Mouse (Mus musculus): ENCODE data around the gene Wipi1. TPM values are rescaled to one million over a fixed set of nuclear protein-coding genes. Genes with fewer than 3 reads are reported as not detected.
"Not testable (repeated sequence)": the region's sequence is repeated elsewhere in the genome, so short reads cannot be mapped to it uniquely, and the experiment has no call there.

Gene Wipi1
- polyA plus RNA-seq (2014; fragmentation: Nextera tagmentation; extraction: Ambion mirVana), result 11.1 and 12.4 TPM in 2 replicates

- no peaks in the 10 kb centered on the region for H3K27me3 ChIP-seq (ENCODE audit: control insufficient read depth, insufficient read depth, low read length)
- H3K9me3 ChIP-seq (ENCODE audit: control insufficient read depth, low read length), result no peaks in the 10 kb centered on the region
- DNase-seq (ENCODE audit: low spot score, missing footprints), result peak; percentile 100
- H3K36me3 ChIP-seq (ENCODE audit: control insufficient read depth, insufficient read depth, low read length), result no peaks in the 10 kb centered on the region
- peak; percentile 97 for ATAC-seq (ENCODE audit: low FRiP score)
- H3K9ac ChIP-seq (ENCODE audit: low read length), result peak within 1 kb of the TSS; percentile 64
- no peak within 1 kb of the TSS for H3K27ac ChIP-seq (ENCODE audit: low read depth, low read length)
- peak within 1 kb of the TSS; percentile 85 for H3K4me2 ChIP-seq
- WGBS, result under 1% methylated on average over 56 of the region's 58 CpGs
- H3K4me3 ChIP-seq (ENCODE audit: low read depth, low read length), result peak within 1 kb of the TSS; percentile 65
- peaks cover 12% of the 10 kb centered on the region for H3K4me1 ChIP-seq (ENCODE audit: control insufficient read depth, insufficient read depth, low read length)
These were observed at the start of gene Wipi1 for GRCm38 (mm10) chr11:109611303-109612149. Wipi1 (minus strand) TSS chr11:109611967.

GRCm38 (mm10) chr11:109660526-109660925 is 48.8 kb upstream of the Wipi1 start:
- ATAC-seq (ENCODE audit: low FRiP score); DNase-seq (ENCODE audit: low spot score, missing footprints); H3K27me3 ChIP-seq (ENCODE audit: control insufficient read depth, insufficient read depth, low read length); H3K27ac ChIP-seq (ENCODE audit: low read depth, low read length); H3K4me1 ChIP-seq (ENCODE audit: control insufficient read depth, insufficient read depth, low read length); H3K4me2 ChIP-seq; H3K9me3 ChIP-seq (ENCODE audit: control insufficient read depth, low read length); H3K4me3 ChIP-seq (ENCODE audit: low read depth, low read length); H3K9ac ChIP-seq (ENCODE audit: low read length): not testable (repeated sequence)
- peaks cover 21% of the 10 kb centered on the region for H3K36me3 ChIP-seq (ENCODE audit: control insufficient read depth, insufficient read depth, low read length)
- WGBS, result 91% methylated on average over 8 of the region's 8 CpGs

GRCm38 (mm10) chr11:109656232-109656631 is 44.5 kb upstream of the Wipi1 start:
- DNase-seq (ENCODE audit: low spot score, missing footprints) (no peak), ATAC-seq (ENCODE audit: low FRiP score) (no peak)
- Histone ChIP-seq H3K27ac (ENCODE audit: low read depth, low read length) (no peak overlapping the region), H3K27me3 (ENCODE audit: control insufficient read depth, insufficient read depth, low read length) (no peaks in the 10 kb centered on the region), H3K4me1 (ENCODE audit: control insufficient read depth, insufficient read depth, low read length) (peaks cover 15% of the 10 kb centered on the region), H3K4me2 (no peak overlapping the region), H3K9ac (ENCODE audit: low read length) (no peak overlapping the region), H3K9me3 (ENCODE audit: control insufficient read depth, low read length) (no peaks in the 10 kb centered on the region), H3K36me3 (ENCODE audit: control insufficient read depth, insufficient read depth, low read length) (peaks cover 11% of the 10 kb centered on the region), H3K4me3 (ENCODE audit: low read depth, low read length) (no peak overlapping the region)
- 94% methylated on average over 7 of the region's 7 CpGs for WGBS

- peaks cover 15% of the 10 kb centered on the region for H3K4me1 ChIP-seq (ENCODE audit: control insufficient read depth, insufficient read depth, low read length)
- DNase-seq (ENCODE audit: low spot score, missing footprints) (no peak), ATAC-seq (ENCODE audit: low FRiP score) (no peak)
- no peak overlapping the region for H3K27ac ChIP-seq (ENCODE audit: low read depth, low read length)
- no peaks in the 10 kb centered on the region for H3K27me3 ChIP-seq (ENCODE audit: control insufficient read depth, insufficient read depth, low read length)
- H3K9me3 ChIP-seq (ENCODE audit: control insufficient read depth, low read length), result no peaks in the 10 kb centered on the region
- peaks cover 3% of the 10 kb centered on the region; the same call in 1 of the 2 replicates for H3K36me3 ChIP-seq (ENCODE audit: control insufficient read depth, insufficient read depth, low read length)
- no peak overlapping the region for H3K4me2 ChIP-seq
- 92% methylated on average over 6 of the region's 6 CpGs for WGBS
- no peak overlapping the region for H3K9ac ChIP-seq (ENCODE audit: low read length)
- H3K4me3 ChIP-seq (ENCODE audit: low read depth, low read length), result no peak overlapping the region
These were observed 42.8 kb upstream of the Wipi1 start for GRCm38 (mm10) chr11:109654581-109654980.

- no peak for ATAC-seq (ENCODE audit: low FRiP score)
- DNase-seq (ENCODE audit: low spot score, missing footprints), result no peak
- H3K27me3 ChIP-seq (ENCODE audit: control insufficient read depth, insufficient read depth, low read length), result no peaks in the 10 kb centered on the region; the same call in 1 of the 2 replicates
- H3K4me3 ChIP-seq (ENCODE audit: low read depth, low read length), result no peak overlapping the region
- peak overlapping the region; percentile 86; the same call in 1 of the 2 replicates for H3K4me2 ChIP-seq
- no peaks in the 10 kb centered on the region for H3K9me3 ChIP-seq (ENCODE audit: control insufficient read depth, low read length)
- no peak overlapping the region for H3K27ac ChIP-seq (ENCODE audit: low read depth, low read length)
- peaks cover 3% of the 10 kb centered on the region; the same call in 1 of the 2 replicates for H3K36me3 ChIP-seq (ENCODE audit: control insufficient read depth, insufficient read depth, low read length)
- no peak overlapping the region; the same call in 1 of the 2 replicates for H3K9ac ChIP-seq (ENCODE audit: low read length)
- H3K4me1 ChIP-seq (ENCODE audit: control insufficient read depth, insufficient read depth, low read length), result peaks cover 15% of the 10 kb centered on the region
- 82% methylated on average over 8 of the region's 8 CpGs for WGBS
These were observed 41.4 kb upstream of the Wipi1 start for GRCm38 (mm10) chr11:109653201-109653600.

- DNase-seq (ENCODE audit: low spot score, missing footprints) (no peak), ATAC-seq (ENCODE audit: low FRiP score) (no peak)
- Histone ChIP-seq H3K36me3 (ENCODE audit: control insufficient read depth, insufficient read depth, low read length) (peaks cover 3% of the 10 kb centered on the region; the same call in 1 of the 2 replicates), H3K9me3 (ENCODE audit: control insufficient read depth, low read length) (no peaks in the 10 kb centered on the region), H3K4me1 (ENCODE audit: control insufficient read depth, insufficient read depth, low read length) (peaks cover 15% of the 10 kb centered on the region), H3K9ac (ENCODE audit: low read length) (peak overlapping the region; percentile 97), H3K4me2 (peak overlapping the region; percentile 86), H3K4me3 (ENCODE audit: low read depth, low read length) (peak overlapping the region; percentile 99), H3K27ac (ENCODE audit: low read depth, low read length) (no peak overlapping the region), H3K27me3 (ENCODE audit: control insufficient read depth, insufficient read depth, low read length) (no peaks in the 10 kb centered on the region; the same call in 1 of the 2 replicates)
- 71% methylated on average over 6 of the region's 6 CpGs for WGBS
These were observed 40.7 kb upstream of the Wipi1 start for GRCm38 (mm10) chr11:109652505-109652904.

- ATAC-seq (ENCODE audit: low FRiP score) (peak; percentile 3; the same call in 1 of the 2 replicates), DNase-seq (ENCODE audit: low spot score, missing footprints) (no peak)
- peak overlapping the region; percentile 99 for H3K4me3 ChIP-seq (ENCODE audit: low read depth, low read length)
- H3K9me3 ChIP-seq (ENCODE audit: control insufficient read depth, low read length), result no peaks in the 10 kb centered on the region
- peak overlapping the region; percentile 94 for H3K27ac ChIP-seq (ENCODE audit: low read depth, low read length)
- no peaks in the 10 kb centered on the region; the same call in 1 of the 2 replicates for H3K27me3 ChIP-seq (ENCODE audit: control insufficient read depth, insufficient read depth, low read length)
- 2% methylated on average over 21 of the region's 21 CpGs for WGBS
- peaks cover 15% of the 10 kb centered on the region for H3K4me1 ChIP-seq (ENCODE audit: control insufficient read depth, insufficient read depth, low read length)
- H3K9ac ChIP-seq (ENCODE audit: low read length), result peak overlapping the region; percentile 97
- peak overlapping the region; percentile 86 for H3K4me2 ChIP-seq
- H3K36me3 ChIP-seq (ENCODE audit: control insufficient read depth, insufficient read depth, low read length), result no peaks in the 10 kb centered on the region; the same call in 1 of the 2 replicates
These were observed 39.8 kb upstream of the Wipi1 start for GRCm38 (mm10) chr11:109651566-109652024.

GRCm38 (mm10) chr11:109650788-109651565 is 39.2 kb upstream of the Wipi1 start:
- Histone ChIP-seq H3K4me3 (ENCODE audit: low read depth, low read length) (peak overlapping the region; percentile 99), H3K27ac (ENCODE audit: low read depth, low read length) (peak overlapping the region; percentile 94), H3K4me1 (ENCODE audit: control insufficient read depth, insufficient read depth, low read length) (peaks cover 15% of the 10 kb centered on the region), H3K9ac (ENCODE audit: low read length) (peak overlapping the region; percentile 97), H3K27me3 (ENCODE audit: control insufficient read depth, insufficient read depth, low read length) (no peaks in the 10 kb centered on the region; the same call in 1 of the 2 replicates), H3K9me3 (ENCODE audit: control insufficient read depth, low read length) (no peaks in the 10 kb centered on the region), H3K4me2 (peak overlapping the region; percentile 88), H3K36me3 (ENCODE audit: control insufficient read depth, insufficient read depth, low read length) (no peaks in the 10 kb centered on the region; the same call in 1 of the 2 replicates)
- peak; percentile 95 for ATAC-seq (ENCODE audit: low FRiP score)
- under 1% methylated on average over 80 of the region's 90 CpGs for WGBS
- DNase-seq (ENCODE audit: low spot score, missing footprints), result peak; percentile 99

Measured in midbrain, embryonic 11.5 days (tissue).